Mouse (Mus musculus) hindbrain, embryonic 12.5 days (tissue): ENCODE data around the gene Gpr150. TPM values are rescaled to one million over a fixed set of nuclear protein-coding genes. Genes with fewer than 3 reads are reported as not detected.
A peak's percentile ranks its signal among the peaks of the same experiment; 100 is the strongest.

Experiments
- ATAC-seq: fragments of 200-750 bp; cut with Nextera tagmentation; 2 replicates; pipeline ENCODE4 v1.8.0; 2017; ENCODE audit warnings: moderate TSS enrichment; ENCODE audit not compliant: low FRiP score
- H3K27ac ChIP-seq: fragments of 300-500 bp; sonication (generic); 2 replicates; pipeline ENCODE4 v1.5.1; 2016; ENCODE audit warnings: mild to moderate bottlenecking
- H3K27me3 ChIP-seq: fragments of 300-500 bp; sonication (generic); 2 replicates; pipeline ENCODE4 v1.6.1; 2016; ENCODE audit warnings: mild to moderate bottlenecking
- H3K36me3 ChIP-seq: fragments of 300-500 bp; sonication (generic); 2 replicates; pipeline ENCODE4 v1.6.1; 2016; ENCODE audit warnings: mild to moderate bottlenecking
- H3K4me1 ChIP-seq: fragments of 300-500 bp; sonication (generic); 2 replicates; pipeline ENCODE4 v1.6.1; 2016
- H3K4me2 ChIP-seq: fragments of 300-500 bp; sonication (generic); replicated peaks from 2 replicates; pipeline ENCODE4 v1.6.1; 2016; ENCODE audit warnings: mild to moderate bottlenecking
- H3K4me3 ChIP-seq: fragments of 300-500 bp; sonication (generic); 2 replicates; pipeline ENCODE4 v1.5.1; 2016; ENCODE audit warnings: mild to moderate bottlenecking
- H3K9ac ChIP-seq: fragments of 300-500 bp; sonication (generic); 2 replicates; pipeline ENCODE4 v1.6.1; 2016; ENCODE audit warnings: mild to moderate bottlenecking, moderate library complexity
- H3K9me3 ChIP-seq: fragments of 300-500 bp; sonication (generic); replicated peaks from 2 replicates; pipeline ENCODE4 v1.6.1; 2016; ENCODE audit warnings: mild to moderate bottlenecking
- WGBS: fragments of 180-500 bp; shearing (Covaris S2); methylation state at CpG from one replicate; pipeline ENCODE4 v1.1.7; 2016; 5-methylcytosine and 5-hydroxymethylcytosine counted together
- polyA plus RNA-seq: library from polyadenylated mRNA; unstranded; fragments of >200 nt; fragmentation: Nextera tagmentation; extraction: Ambion mirVana; gene quantifications from 2 replicates; pipeline ENCODE4 v1.2.1, GENCODE M21; 2016

The Gpr150 gene
- 0.65 and 0.98 TPM in 2 replicates for polyA plus RNA-seq

GRCm38 (mm10) chr13:76056896-76057266 is at the start of gene Gpr150:
Gpr150 (minus strand) TSS chr13:76056996.
- Histone ChIP-seq H3K4me2 (peak within 1 kb of the TSS; percentile 96), H3K27ac (no peak within 1 kb of the TSS), H3K9ac (peak within 1 kb of the TSS; percentile 18), H3K36me3 (no peaks in the 10 kb centered on the region), H3K9me3 (no peaks in the 10 kb centered on the region), H3K27me3 (peaks cover 55% of the 10 kb centered on the region), H3K4me1 (peaks cover 12% of the 10 kb centered on the region; the same call in 1 of the 2 replicates), H3K4me3 (peak within 1 kb of the TSS; percentile 48)
- no peak for ATAC-seq
- 9% methylated on average over 10 of the region's 10 CpGs for WGBS

GRCm38 (mm10) chr13:76101989-76102388 is 45.2 kb upstream of the Gpr150 start:
- Histone ChIP-seq H3K27ac (no peak overlapping the region), H3K36me3 (no peaks in the 10 kb centered on the region), H3K27me3 (no peaks in the 10 kb centered on the region), H3K4me1 (peaks cover 2% of the 10 kb centered on the region; the same call in 1 of the 2 replicates), H3K4me2 (no peak overlapping the region), H3K9ac (no peak overlapping the region), H3K9me3 (no peaks in the 10 kb centered on the region), H3K4me3 (no peak overlapping the region)
- 94% methylated on average over 2 of the region's 2 CpGs for WGBS
- ATAC-seq, result no peak

GRCm38 (mm10) chr13:76098493-76099303 is 41.9 kb upstream of the Gpr150 start, which contains the start of the genes Arsk and Ttc37:
Arsk (minus strand) TSS chr13:76098660.
Ttc37 (plus strand) TSS chr13:76098734.
- H3K9me3 ChIP-seq, result no peaks in the 10 kb centered on the region
- WGBS, result under 1% methylated on average over 34 of the region's 34 CpGs
- H3K4me3 ChIP-seq, result peak within 1 kb of the TSS; percentile 61
- peaks cover 2% of the 10 kb centered on the region; the same call in 1 of the 2 replicates for H3K4me1 ChIP-seq
- peak within 1 kb of the TSS; percentile 74 for H3K9ac ChIP-seq
- H3K4me2 ChIP-seq, result peak within 1 kb of the TSS; percentile 67
- H3K36me3 ChIP-seq, result no peaks in the 10 kb centered on the region
- no peaks in the 10 kb centered on the region for H3K27me3 ChIP-seq
- ATAC-seq, result peak; percentile 97
- H3K27ac ChIP-seq, result peak within 1 kb of the TSS; percentile 60

- 3% methylated on average over 16 of the region's 16 CpGs for WGBS
- H3K27ac ChIP-seq, result peak overlapping the region; percentile 60
- ATAC-seq, result peak; percentile 91
Measured at GRCm38 (mm10) chr13:76098116-76098492, 41.3 kb upstream of the Gpr150 start.

GRCm38 (mm10) chr13:76074323-76074722 is 17.5 kb upstream of the Gpr150 start:
- Histone ChIP-seq H3K4me1 (no peaks in the 10 kb centered on the region), H3K27me3 (no peaks in the 10 kb centered on the region), H3K4me3 (no peak overlapping the region), H3K9ac (no peak overlapping the region), H3K4me2 (no peak overlapping the region), H3K36me3 (no peaks in the 10 kb centered on the region), H3K27ac (no peak overlapping the region), H3K9me3 (no peaks in the 10 kb centered on the region)
- ATAC-seq, result no peak
- WGBS, result 89% methylated on average over 1 of the region's 1 CpGs

More at GRCm38 (mm10) chr13:76098116-76098492, 41.3 kb upstream of the Gpr150 start:
- Histone ChIP-seq H3K9me3 (no peaks in the 10 kb centered on the region), H3K4me2 (peak overlapping the region; percentile 52), H3K4me1 (peaks cover 2% of the 10 kb centered on the region; the same call in 1 of the 2 replicates), H3K4me3 (peak overlapping the region; percentile 61), H3K27me3 (no peaks in the 10 kb centered on the region), H3K36me3 (no peaks in the 10 kb centered on the region), H3K9ac (peak overlapping the region; percentile 74)

- H3K9me3 ChIP-seq, result no peaks in the 10 kb centered on the region
- no peak overlapping the region for H3K9ac ChIP-seq
- no peak overlapping the region for H3K4me2 ChIP-seq
- H3K27ac ChIP-seq, result no peak overlapping the region
- H3K4me3 ChIP-seq, result no peak overlapping the region
- no peaks in the 10 kb centered on the region for H3K4me1 ChIP-seq
- no peaks in the 10 kb centered on the region for H3K36me3 ChIP-seq
- peak; percentile 64 for ATAC-seq
- no peaks in the 10 kb centered on the region for H3K27me3 ChIP-seq
- 82% methylated on average over 13 of the region's 13 CpGs for WGBS
Measured at GRCm38 (mm10) chr13:76064363-76064945, 7.7 kb upstream of the Gpr150 start.

- H3K27me3 ChIP-seq, result no peaks in the 10 kb centered on the region; the same call in 1 of the 2 replicates
- no peak overlapping the region for H3K4me3 ChIP-seq
- WGBS, result 85% methylated on average over 4 of the region's 4 CpGs
- H3K4me2 ChIP-seq, result no peak overlapping the region
- no peaks in the 10 kb centered on the region for H3K4me1 ChIP-seq
- no peak for ATAC-seq
- no peak overlapping the region for H3K27ac ChIP-seq
- H3K36me3 ChIP-seq, result no peaks in the 10 kb centered on the region
- H3K9me3 ChIP-seq, result no peaks in the 10 kb centered on the region
- H3K9ac ChIP-seq, result no peak overlapping the region
Measured at GRCm38 (mm10) chr13:76063548-76063947, 6.8 kb upstream of the Gpr150 start.

GRCm38 (mm10) chr13:76062569-76062968 is 5.8 kb upstream of the Gpr150 start:
- no peak for ATAC-seq

GRCm38 (mm10) chr13:76062126-76062525 is 5.3 kb upstream of the Gpr150 start:
- Histone ChIP-seq H3K4me2 (no peak overlapping the region), H3K9ac (no peak overlapping the region), H3K4me3 (no peak overlapping the region), H3K36me3 (no peaks in the 10 kb centered on the region), H3K4me1 (no peaks in the 10 kb centered on the region), H3K9me3 (no peaks in the 10 kb centered on the region), H3K27ac (no peak overlapping the region), H3K27me3 (peaks cover 12% of the 10 kb centered on the region)
- WGBS, result 95% methylated on average over 3 of the region's 3 CpGs
- no peak for ATAC-seq

More at GRCm38 (mm10) chr13:76062569-76062968, 5.8 kb upstream of the Gpr150 start:
- H3K9me3 ChIP-seq, result no peaks in the 10 kb centered on the region
- H3K27me3 ChIP-seq, result peaks cover 8% of the 10 kb centered on the region
- WGBS, result 95% methylated on average over 3 of the region's 3 CpGs
- H3K9ac ChIP-seq, result no peak overlapping the region
- no peaks in the 10 kb centered on the region for H3K4me1 ChIP-seq
- H3K4me3 ChIP-seq, result no peak overlapping the region
- no peaks in the 10 kb centered on the region for H3K36me3 ChIP-seq
- no peak overlapping the region for H3K27ac ChIP-seq
- no peak overlapping the region for H3K4me2 ChIP-seq

GRCm38 (mm10) chr13:76059591-76059990 is 2.8 kb upstream of the Gpr150 start:
- no peak overlapping the region for H3K4me2 ChIP-seq
- no peak overlapping the region for H3K27ac ChIP-seq
- peaks cover 35% of the 10 kb centered on the region for H3K27me3 ChIP-seq
- WGBS, result 91% methylated on average over 4 of the region's 4 CpGs
- H3K9me3 ChIP-seq, result no peaks in the 10 kb centered on the region
- no peak overlapping the region for H3K4me3 ChIP-seq
- ATAC-seq, result no peak
- no peak overlapping the region for H3K9ac ChIP-seq
- peaks cover 12% of the 10 kb centered on the region; the same call in 1 of the 2 replicates for H3K4me1 ChIP-seq
- H3K36me3 ChIP-seq, result no peaks in the 10 kb centered on the region

GRCm38 (mm10) chr13:76057267-76058069 is 672 bp upstream of the Gpr150 start:
- peaks cover 52% of the 10 kb centered on the region for H3K27me3 ChIP-seq

More at GRCm38 (mm10) chr13:76057267-76058069, 672 bp upstream of the Gpr150 start:
- ATAC-seq, result no peak
- Histone ChIP-seq H3K9ac (no peak overlapping the region), H3K27ac (no peak overlapping the region), H3K4me1 (peaks cover 12% of the 10 kb centered on the region; the same call in 1 of the 2 replicates), H3K9me3 (no peaks in the 10 kb centered on the region), H3K36me3 (no peaks in the 10 kb centered on the region), H3K4me2 (peak overlapping the region; percentile 96; the same call in 1 of the 2 replicates), H3K4me3 (no peak overlapping the region)
- WGBS, result 75% methylated on average over 10 of the region's 10 CpGs
